Mouse (Mus musculus): ENCODE measurements around the gene Akr1c12. TPM values are rescaled to one million over a fixed set of nuclear protein-coding genes. Genes with fewer than 3 reads are reported as not detected.
"Not testable (repeated sequence)": the region's sequence is repeated elsewhere in the genome, so short reads cannot be mapped to it uniquely, and the experiment has no call there.

The Akr1c12 gene
- polyA plus RNA-seq, 1 experiment: not detected

DNA sequence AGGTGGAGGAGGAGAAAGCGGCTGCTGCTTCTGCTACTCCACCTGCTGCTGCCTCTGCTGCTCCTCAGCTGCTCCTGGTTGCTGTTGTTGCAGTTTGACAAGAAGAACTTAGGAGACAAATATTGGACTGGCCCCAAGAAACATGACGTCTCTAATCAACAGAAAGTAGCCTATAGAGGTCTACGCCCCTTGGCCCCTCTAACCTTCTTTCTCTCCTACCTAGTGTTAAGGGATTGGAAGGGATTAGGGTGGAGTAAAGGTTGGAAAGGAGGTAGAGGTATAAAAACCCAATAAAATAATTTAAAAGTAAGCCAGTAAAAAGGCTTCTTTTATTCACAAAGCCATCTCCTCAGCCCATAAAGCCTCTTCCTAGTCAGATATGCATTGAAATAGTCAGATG lies 14.6 kb downstream of the Akr1c12 start:
- H3K27ac ChIP-seq (ENCODE audit: insufficient read depth, low read length): no peak overlapping the region
- H3K4me3 ChIP-seq (ENCODE audit: insufficient read depth, low read length): no peak overlapping the region
- H3K4me1 ChIP-seq (ENCODE audit: control insufficient read depth, insufficient read depth, low read length): no peaks in the 10 kb centered on the region
- TF ChIP-seq CTCF (IDR thresholded peaks at IDR 0.05; ENCODE audit: extremely low read depth, insufficient read depth, low read length) (no peak), POLR2A (IDR thresholded peaks at IDR 0.05; ENCODE audit: extremely low read depth, insufficient read depth, low read length) (no peak)

DNA sequence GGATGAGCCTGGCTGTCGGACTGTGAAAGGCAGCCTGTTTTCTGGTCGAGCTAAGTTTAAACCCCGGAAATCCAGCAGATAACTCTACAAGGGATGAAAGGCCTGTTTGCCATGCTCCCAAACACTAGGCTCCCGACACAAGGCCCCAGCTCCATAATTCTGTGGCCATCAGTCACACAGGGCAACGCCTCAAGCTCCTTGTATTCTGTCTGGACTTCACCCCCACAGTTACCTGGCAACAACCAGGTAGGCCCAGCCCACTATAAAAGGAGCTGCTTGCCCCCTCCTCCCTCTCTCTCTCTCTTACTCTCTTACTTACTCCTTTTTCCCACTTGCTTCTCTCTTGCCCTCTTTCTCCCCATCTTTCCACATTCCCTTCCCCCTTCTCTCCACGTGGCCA lies 21.9 kb downstream of the Akr1c12 start:
- Histone ChIP-seq H3K4me3 (ENCODE audit: insufficient read depth, low read length) (no peak overlapping the region), H3K27ac (ENCODE audit: insufficient read depth, low read length) (no peak overlapping the region), H3K4me1 (ENCODE audit: control insufficient read depth, insufficient read depth, low read length) (no peaks in the 10 kb centered on the region)
- TF ChIP-seq CTCF (IDR thresholded peaks at IDR 0.05; ENCODE audit: extremely low read depth, insufficient read depth, low read length) (no peak), POLR2A (IDR thresholded peaks at IDR 0.05; ENCODE audit: extremely low read depth, insufficient read depth, low read length) (no peak)

DNA sequence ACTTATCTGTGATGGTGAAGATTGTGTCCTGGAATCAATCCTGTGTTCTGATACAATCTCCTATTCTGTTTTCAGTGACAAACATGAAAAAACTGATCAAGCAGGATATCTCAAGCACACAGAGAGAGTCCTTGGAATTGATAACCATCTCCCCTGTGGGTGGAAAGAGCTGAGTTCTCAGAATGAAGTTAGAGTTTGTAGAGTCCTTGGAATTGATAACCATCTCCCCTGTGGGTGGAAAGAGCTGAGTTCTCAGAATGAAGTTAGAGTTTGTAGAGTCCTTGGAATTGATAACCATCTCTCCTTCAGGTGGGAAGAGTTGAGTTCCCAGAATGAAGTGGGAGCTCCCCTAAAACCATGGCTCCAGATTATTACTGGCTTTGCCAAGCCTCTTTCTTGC lies 22.3 kb downstream of the Akr1c12 start:
- not testable (repeated sequence) for H3K4me3 ChIP-seq (ENCODE audit: insufficient read depth, low read length); H3K4me1 ChIP-seq (ENCODE audit: control insufficient read depth, insufficient read depth, low read length); H3K27ac ChIP-seq (ENCODE audit: insufficient read depth, low read length)

DNA sequence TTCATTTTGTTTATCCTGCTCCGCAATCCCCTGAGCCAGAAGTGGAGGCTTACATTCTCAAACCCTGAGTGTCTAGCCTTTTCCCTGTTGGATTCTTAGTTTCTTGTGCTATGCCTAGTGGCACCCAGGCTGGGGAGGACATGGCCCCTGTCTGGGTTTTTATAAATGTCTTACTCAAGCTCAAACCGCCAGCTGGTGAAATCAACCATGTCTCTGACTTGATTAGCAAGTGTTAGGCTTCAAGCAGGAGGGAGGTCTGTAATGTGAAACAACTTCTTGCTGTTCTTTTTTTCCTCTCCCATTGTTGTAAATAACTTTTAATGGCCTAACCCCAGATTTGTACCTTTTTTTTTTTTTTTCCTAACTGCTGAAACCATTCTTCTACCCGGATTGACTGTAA lies 29.9 kb downstream of the Akr1c12 start:
- no peak overlapping the region for H3K27ac ChIP-seq (ENCODE audit: insufficient read depth, low read length)
- TF ChIP-seq POLR2A (IDR thresholded peaks at IDR 0.05; ENCODE audit: extremely low read depth, insufficient read depth, low read length): no peak
- TF ChIP-seq CTCF (IDR thresholded peaks at IDR 0.05; ENCODE audit: extremely low read depth, insufficient read depth, low read length): no peak
- no peak overlapping the region for H3K4me3 ChIP-seq (ENCODE audit: insufficient read depth, low read length)
- no peaks in the 10 kb centered on the region for H3K4me1 ChIP-seq (ENCODE audit: control insufficient read depth, insufficient read depth, low read length)

DNA sequence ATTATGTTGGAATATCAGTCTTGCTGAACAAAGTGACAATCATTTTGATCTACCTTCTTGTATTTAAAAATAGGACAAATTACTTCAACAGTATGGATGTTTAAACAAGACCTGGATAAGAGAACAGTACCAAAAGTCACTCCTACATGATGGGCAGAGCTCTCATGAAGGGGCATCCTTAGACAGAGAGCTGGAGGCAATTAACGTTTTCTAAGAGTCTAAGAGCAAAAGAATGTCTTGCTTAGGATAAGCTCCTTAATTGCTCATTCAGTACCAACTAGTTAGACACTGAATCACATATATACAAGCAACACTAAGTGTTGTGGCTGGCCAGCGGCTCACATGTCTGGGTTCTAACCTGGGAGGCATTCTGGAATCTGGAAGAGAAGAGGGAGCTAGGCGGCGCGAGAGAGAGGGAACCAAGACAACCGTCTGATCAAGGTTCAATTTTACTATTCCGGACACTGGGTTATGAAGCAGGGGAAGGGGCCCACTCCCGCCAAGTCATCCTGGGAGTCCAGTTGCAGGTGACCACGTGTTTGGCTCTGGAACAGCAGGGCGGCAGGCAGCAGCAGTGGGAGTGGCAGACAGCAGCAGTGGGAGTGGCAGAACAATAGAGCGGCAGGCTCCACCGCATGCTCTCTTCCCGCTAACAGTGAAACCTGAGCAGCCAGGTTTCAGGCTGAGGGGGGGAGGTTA lies 34.2 kb downstream of the Akr1c12 start:
- Histone ChIP-seq H3K27ac (ENCODE audit: insufficient read depth, low read length) (no peak overlapping the region), H3K4me3 (ENCODE audit: insufficient read depth, low read length) (peak overlapping the region; percentile 18; the same call in 1 of the 2 replicates), H3K4me1 (ENCODE audit: control insufficient read depth, insufficient read depth, low read length) (no peaks in the 10 kb centered on the region)
- TF ChIP-seq CTCF (IDR thresholded peaks at IDR 0.05; ENCODE audit: extremely low read depth, insufficient read depth, low read length) (no peak), POLR2A (IDR thresholded peaks at IDR 0.05; ENCODE audit: extremely low read depth, insufficient read depth, low read length) (no peak)

DNA sequence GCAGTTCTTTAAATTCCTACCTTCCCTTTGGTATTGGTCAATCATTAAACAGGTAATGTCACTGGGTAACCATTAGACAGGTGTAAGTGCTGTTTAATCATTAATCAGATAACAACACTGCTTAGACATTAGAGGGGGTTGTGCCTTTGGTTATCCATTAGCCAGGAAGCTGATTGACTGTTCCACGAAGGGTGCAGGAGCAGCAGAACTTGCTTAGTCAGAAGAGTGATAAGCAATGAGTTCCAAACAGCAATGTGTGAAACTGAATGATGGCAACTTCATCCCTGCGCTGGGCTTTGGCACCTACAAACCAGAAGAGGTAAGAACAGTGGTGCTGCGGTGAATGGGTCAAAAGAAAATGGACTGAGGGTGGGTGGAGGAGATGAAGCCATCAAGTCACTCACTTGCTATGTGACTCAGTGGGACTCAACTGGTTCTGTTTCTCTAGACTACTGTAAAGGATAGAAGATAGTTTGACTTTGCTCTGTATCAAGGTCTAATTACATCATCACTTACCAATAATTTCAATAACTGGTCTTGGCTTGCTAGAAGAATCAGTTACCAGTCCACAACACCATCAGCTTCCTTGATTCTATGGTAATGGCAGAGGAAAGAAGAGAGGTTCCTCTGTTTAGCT lies 45.6 kb downstream of the Akr1c12 start:
- TF ChIP-seq POLR2A (IDR thresholded peaks at IDR 0.05; ENCODE audit: extremely low read depth, insufficient read depth, low read length): no peak
- no peak for TF ChIP-seq CTCF (IDR thresholded peaks at IDR 0.05; ENCODE audit: extremely low read depth, insufficient read depth, low read length)
- Histone ChIP-seq H3K4me3 (ENCODE audit: insufficient read depth, low read length) (no peak overlapping the region), H3K4me1 (ENCODE audit: control insufficient read depth, insufficient read depth, low read length) (no peaks in the 10 kb centered on the region), H3K27ac (ENCODE audit: insufficient read depth, low read length) (no peak overlapping the region)

DNA sequence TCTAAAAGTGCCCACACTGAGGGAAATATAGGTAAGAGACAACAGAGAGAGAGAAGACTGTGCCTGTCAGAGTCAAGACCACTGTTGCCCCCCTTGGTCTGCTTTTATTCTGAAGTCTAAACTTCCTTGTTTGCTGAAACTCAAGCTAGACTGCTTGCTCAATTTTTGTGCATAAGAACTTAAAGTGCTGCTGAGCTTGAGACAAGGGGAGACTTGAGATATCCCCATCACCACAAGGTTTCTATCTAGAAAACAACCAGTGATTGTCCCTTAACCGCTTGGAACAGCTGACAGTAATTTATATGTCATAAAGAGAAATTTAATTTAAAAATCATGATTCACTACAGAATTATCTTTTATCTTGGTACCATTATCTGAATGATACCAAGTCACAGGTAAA lies 46.1 kb downstream of the Akr1c12 start:
- Histone ChIP-seq H3K27ac (ENCODE audit: insufficient read depth, low read length) (no peak overlapping the region), H3K4me3 (ENCODE audit: insufficient read depth, low read length) (no peak overlapping the region), H3K4me1 (ENCODE audit: control insufficient read depth, insufficient read depth, low read length) (no peaks in the 10 kb centered on the region)
- no peak for TF ChIP-seq POLR2A (IDR thresholded peaks at IDR 0.05; ENCODE audit: extremely low read depth, insufficient read depth, low read length)
- TF ChIP-seq CTCF (IDR thresholded peaks at IDR 0.05; ENCODE audit: extremely low read depth, insufficient read depth, low read length): no peak

DNA sequence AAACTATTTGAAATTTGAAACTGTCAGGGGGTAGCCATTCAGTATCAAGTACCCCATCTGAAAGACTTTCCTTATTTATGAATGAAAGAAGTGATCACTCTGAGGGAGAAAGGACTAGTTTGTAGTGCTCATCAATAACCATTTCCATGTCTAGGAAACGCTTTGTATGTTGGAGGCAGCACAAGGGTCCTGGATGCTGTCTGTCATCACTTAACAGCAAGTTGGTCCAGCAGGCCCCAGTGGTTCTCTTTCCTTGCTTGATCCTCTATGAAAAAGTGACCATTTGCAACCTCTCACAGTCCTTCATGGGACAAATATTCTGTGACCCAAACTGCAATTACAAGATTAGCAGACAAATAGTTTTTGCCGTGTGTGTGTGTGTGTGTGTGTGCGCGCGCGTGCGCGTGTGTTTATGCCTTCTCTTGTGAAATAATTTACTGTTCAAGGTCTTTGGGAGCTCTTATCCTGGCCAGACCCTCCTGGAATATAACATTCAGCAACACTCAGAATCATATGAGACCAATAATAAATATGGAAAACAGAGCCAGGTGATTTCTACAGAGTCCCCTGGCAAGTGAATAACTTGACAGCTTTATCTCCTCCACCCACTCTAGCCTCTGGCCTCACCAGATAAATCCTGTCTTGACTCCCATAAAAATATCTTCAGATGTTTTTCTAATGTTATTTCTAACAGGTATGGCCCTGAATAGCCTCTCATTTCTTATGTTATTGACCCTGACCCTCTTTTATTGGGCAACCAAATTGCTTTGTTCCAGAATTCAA lies 48.2 kb downstream of the Akr1c12 start:
- TF ChIP-seq CTCF (IDR thresholded peaks at IDR 0.05; ENCODE audit: extremely low read depth, insufficient read depth, low read length): no peak
- no peak for TF ChIP-seq POLR2A (IDR thresholded peaks at IDR 0.05; ENCODE audit: extremely low read depth, insufficient read depth, low read length)
- H3K27ac ChIP-seq (ENCODE audit: insufficient read depth, low read length): no peak overlapping the region
- H3K4me3 ChIP-seq (ENCODE audit: insufficient read depth, low read length): no peak overlapping the region
- H3K4me1 ChIP-seq (ENCODE audit: control insufficient read depth, insufficient read depth, low read length): no peaks in the 10 kb centered on the region

DNA sequence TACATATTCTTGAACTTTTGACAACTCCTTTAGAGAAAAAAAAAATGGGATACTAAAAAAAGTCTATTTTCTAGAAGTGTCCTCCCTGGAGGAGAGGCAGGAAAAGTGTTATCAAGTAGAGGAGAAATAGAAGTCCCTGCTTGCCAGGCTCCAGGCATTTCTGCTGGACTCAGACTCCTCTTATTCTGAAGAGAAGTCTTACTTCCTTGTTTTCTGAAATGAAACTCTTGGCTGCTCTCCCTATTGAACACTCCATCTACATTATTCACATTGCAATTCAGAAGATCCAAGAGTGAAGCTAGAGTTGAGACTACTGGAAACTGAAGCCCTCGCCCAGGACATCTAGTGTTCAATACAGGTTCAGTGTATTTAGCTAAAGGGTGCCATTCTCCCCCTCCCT lies 50.8 kb downstream of the Akr1c12 start, which contains the start of gene Akr1c19:
Gene Akr1c19 (plus strand): TSS at position 260 of the 400 bp plus-strand sequence.
- Histone ChIP-seq H3K4me1 (ENCODE audit: control insufficient read depth, insufficient read depth, low read length) (no peaks in the 10 kb centered on the region), H3K4me3 (ENCODE audit: insufficient read depth, low read length) (no peak within 1 kb of the TSS), H3K27ac (ENCODE audit: insufficient read depth, low read length) (no peak within 1 kb of the TSS)
- TF ChIP-seq CTCF (IDR thresholded peaks at IDR 0.05; ENCODE audit: extremely low read depth, insufficient read depth, low read length): no peak
- no peak for TF ChIP-seq POLR2A (IDR thresholded peaks at IDR 0.05; ENCODE audit: extremely low read depth, insufficient read depth, low read length)

Other genes starting within 250 kb of the Akr1c12 start
- gene Akr1c14, start 230.4 kb downstream of the Akr1c12 start, polyA plus RNA-seq (2012; rRNA removed): 1.7 and 2.6 TPM in 2 replicates
- gene Akr1c18, start 128.8 kb downstream of the Akr1c12 start, polyA plus RNA-seq (2012; rRNA removed): 1.8 and 2.0 TPM in 2 replicates
- 0.38 and 0.40 TPM in 2 replicates for gene Akr1c13, start 88.3 kb downstream of the Akr1c12 start, polyA plus RNA-seq (2012; rRNA removed)
- not detected in 2 replicates for gene Akr1c19, start 50.7 kb downstream of the Akr1c12 start, polyA plus RNA-seq (2012; rRNA removed)
- not detected in 2 replicates for gene Akr1c6, start 154.9 kb upstream of the Akr1c12 start, polyA plus RNA-seq (2012; rRNA removed)
- not detected in 2 replicates for gene Akr1c20, start 243.9 kb upstream of the Akr1c12 start, polyA plus RNA-seq (2012; rRNA removed)